Mouse (Mus musculus): ENCODE results near the gene Dcbld2.

Gene Dcbld2

DNA sequence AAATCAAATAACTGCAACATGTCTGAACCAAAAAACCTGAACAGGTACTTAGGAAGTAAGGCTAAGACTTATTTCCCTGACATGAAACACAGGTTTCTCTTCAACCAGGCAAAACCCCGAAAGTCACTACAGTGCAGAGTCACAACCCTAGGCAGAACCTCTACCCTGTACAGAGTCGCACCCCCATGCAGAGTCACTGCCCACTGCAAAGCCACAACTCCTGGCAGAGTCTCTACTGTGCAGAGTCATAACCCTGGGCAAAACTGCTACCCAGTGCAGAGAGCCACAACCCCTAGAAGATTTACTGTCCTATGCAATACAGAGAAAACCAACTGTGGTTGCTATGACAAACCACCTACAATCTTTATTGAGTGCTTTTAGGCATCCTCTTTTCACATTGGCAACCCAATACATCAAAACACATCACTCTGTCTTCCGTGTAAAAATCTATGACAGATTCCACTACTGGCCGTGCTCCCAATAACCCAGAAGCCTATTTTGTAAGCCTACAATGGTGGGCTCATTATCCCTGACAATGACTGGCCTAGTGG, 71.7 kb downstream of the Dcbld2 start:
- in situ Hi-C loops (cut with MboI; ENCODE audit: unreplicated experiment in 2 of 2), result loop anchor here (10.0 to 25.0 kb wide), 3 partner anchors 982 to 1243 kb away; partner anchors contain the start of genes Riox2 (in 1 of the 2) and Tbc1d23 (in 1 of the 2)

GRCm38 (mm10) chr16:58481219-58481905, 73.1 kb downstream of the Dcbld2 start:
- in situ Hi-C loops (cut with MboI; ENCODE audit: unreplicated experiment in 2 of 2), result loop anchor here (25.0 kb wide), 2 partner anchors 981 to 1244 kb away; partner anchors contain the start of genes Riox2 (in 1 of the 2) and Tbc1d23 (in 1 of the 2)

GRCm38 (mm10) chr16:58481906-58482270, 73.6 kb downstream of the Dcbld2 start:
- in situ Hi-C loops (cut with MboI; ENCODE audit: unreplicated experiment in 2 of 2), result loop anchor here (25.0 kb wide), 2 partner anchors 980 to 1245 kb away; partner anchors contain the start of genes Riox2 (in 1 of the 2) and Tbc1d23 (in 1 of the 2)

GRCm38 (mm10) chr16:58482296-58482695, 74.1 kb downstream of the Dcbld2 start:
- in situ Hi-C loops (cut with MboI; ENCODE audit: unreplicated experiment in 2 of 2), result loop anchor here (25.0 kb wide), 2 partner anchors 980 to 1245 kb away; partner anchors contain the start of genes Riox2 (in 1 of the 2) and Tbc1d23 (in 1 of the 2)

GRCm38 (mm10) chr16:58487861-58488260, 79.6 kb downstream of the Dcbld2 start:
- in situ Hi-C loops (cut with MboI; ENCODE audit: unreplicated experiment in 2 of 2), result loop anchor here (25.0 kb wide), 2 partner anchors 974 to 1251 kb away; partner anchors contain the start of genes Riox2 (in 1 of the 2) and Tbc1d23 (in 1 of the 2)

DNA sequence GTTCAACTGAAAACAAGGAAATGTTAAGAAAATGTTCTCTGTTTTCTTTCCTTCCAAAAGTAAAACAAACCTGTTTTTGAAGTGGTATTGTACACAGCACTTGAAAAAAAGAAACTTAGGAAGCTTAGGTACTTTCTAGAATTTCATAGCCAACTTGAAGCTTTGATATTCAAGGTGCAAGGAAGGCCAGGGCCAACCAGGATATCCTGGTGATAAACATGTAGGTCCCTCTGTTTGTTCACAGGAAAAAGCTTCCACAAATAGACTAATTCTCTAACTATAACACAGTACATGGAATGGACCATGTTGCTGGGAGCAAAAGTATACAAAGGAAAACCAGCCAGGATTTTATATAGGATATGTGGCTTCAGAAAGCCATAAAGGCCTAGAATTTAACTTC, 88.5 kb downstream of the Dcbld2 start:
- in situ Hi-C loops (cut with MboI; ENCODE audit: unreplicated experiment in 2 of 2), result loop anchor here (25.0 kb wide), 2 partner anchors 966 to 1259 kb away; partner anchors contain the start of genes Riox2 (in 1 of the 2) and Tbc1d23 (in 1 of the 2)

DNA sequence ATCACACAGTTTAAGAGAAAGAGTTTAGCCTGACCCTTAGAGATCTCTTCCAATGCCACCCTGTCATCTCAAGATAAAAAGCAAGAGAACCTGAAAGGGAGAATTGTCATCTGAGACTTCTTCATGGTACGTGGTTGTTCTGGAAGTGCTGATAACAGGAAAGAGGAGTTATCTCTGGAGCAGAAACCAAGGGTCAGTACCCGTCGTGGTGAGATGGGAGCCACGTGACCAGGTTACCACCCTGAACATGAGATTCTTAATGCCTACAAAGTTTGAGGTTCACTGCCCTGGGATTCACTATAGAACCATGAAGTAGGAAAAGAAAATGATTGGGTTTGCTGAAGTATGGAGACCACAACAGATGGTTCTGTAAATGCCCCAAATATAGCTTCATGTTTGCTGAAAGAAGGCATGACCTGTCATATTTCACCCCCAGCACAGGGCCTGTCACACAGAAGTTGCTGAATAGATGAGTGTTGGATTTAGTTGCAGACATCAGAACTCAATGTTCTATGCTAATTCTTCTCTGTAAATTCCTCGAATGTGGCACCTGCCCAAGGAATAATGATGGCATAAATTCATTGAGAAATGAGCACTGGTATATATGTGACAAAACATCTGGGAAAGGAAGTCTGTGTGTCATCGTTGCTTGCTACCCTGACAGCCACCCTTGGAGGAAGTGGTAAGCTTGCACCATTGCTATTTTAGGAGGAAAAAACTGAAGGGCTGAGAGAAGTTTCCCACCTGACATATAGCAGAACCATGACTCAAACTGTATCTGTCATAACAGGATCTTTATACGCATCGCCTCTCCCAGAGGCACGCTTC, 89.9 kb downstream of the Dcbld2 start:
- in situ Hi-C loops (cut with MboI; ENCODE audit: unreplicated experiment in 2 of 2), result loop anchor here (25.0 kb wide), 2 partner anchors 964 to 1261 kb away; partner anchors contain the start of genes Riox2 (in 1 of the 2) and Tbc1d23 (in 1 of the 2)

DNA sequence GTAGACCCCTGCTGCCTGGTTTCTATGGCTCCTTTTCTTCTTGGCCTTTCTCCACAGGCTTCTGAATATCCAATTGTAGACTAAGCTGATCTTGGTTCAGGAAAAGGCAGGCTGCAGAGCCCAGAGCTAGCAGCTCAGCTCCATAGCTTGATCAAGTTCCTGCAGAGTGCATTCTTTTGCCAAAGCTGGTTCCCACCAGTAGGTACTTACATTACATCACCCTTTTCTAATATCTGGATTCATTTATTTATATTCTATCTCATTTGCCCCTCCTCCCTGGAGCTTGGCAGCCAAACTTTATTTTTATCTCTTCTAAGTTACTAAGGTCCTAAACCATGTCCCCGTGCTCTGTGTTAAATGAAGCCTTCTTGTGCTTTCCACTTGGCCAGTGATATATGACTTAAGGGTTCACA, 90.9 kb downstream of the Dcbld2 start:
- in situ Hi-C loops (cut with MboI; ENCODE audit: unreplicated experiment in 2 of 2), result loop anchor here (25.0 kb wide), 2 partner anchors 963 to 1262 kb away; partner anchors contain the start of genes Riox2 (in 1 of the 2) and Tbc1d23 (in 1 of the 2)

GRCm38 (mm10) chr16:58499650-58500049, 91.4 kb downstream of the Dcbld2 start:
- in situ Hi-C loops (cut with MboI; ENCODE audit: unreplicated experiment in 2 of 2), result loop anchor here (25.0 kb wide), 3 partner anchors 762 to 1262 kb away; partner anchors contain the start of genes Riox2 (in 1 of the 2) and Tbc1d23 (in 1 of the 2)

DNA sequence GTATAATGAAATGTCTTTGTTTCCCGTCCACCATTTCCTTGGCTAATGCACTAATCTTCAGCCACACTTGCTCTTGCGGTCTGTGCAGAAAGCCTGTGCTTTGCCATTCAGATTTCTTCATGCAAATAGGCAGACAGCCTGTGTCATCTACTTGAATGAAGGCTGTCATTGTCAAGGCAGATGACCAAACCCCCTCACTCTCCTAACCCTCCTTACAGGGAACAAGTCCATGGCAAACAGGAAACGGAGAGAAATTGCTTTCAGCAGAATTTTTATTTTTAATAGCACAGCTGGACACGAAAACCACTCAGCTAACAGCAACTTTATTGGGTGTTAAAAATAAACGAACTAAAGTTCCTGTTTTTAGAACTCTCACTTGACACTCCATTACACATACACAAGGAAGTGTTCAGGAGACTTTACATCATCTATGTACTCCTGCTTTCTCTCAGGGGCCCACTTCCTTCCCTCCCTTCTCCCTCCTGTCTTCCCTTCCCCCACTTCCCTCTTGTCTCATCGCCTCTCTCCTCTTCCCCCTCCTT, 93.6 kb downstream of the Dcbld2 start:
- in situ Hi-C loops (cut with MboI; ENCODE audit: unreplicated experiment in 2 of 2), result loop anchor here in 1 of 2 experiments (25.0 kb wide), 1 partner anchor 765 kb away; no protein-coding TSS in a partner anchor

DNA sequence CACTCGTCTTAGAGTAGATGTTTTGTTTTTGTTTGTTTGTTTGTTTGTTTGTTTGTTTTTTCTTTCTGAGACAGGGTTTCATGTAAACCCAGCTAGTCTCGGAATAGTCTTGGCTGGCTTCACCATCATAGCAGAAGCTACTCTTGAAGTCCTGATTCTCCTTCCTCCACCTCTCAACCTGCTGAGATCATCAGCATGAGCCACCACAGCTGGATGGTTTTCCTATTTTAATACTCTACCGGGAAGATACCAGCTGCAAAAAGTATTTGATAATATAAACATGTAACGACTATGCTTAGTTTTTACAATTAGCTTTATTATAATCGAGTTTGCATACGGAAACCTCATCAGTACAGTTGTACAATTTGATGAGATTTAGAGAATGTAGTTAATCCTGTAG, 94.3 kb downstream of the Dcbld2 start:
- in situ Hi-C loops (cut with MboI; ENCODE audit: unreplicated experiment in 2 of 2), result loop anchor here in 1 of 2 experiments (25.0 kb wide), 1 partner anchor 765 kb away; no protein-coding TSS in a partner anchor

GRCm38 (mm10) chr16:58504945-58505344, 96.7 kb downstream of the Dcbld2 start:
- in situ Hi-C loops (cut with MboI; ENCODE audit: unreplicated experiment in 2 of 2), result loop anchor here in 1 of 2 experiments (25.0 kb wide), 1 partner anchor 768 kb away; no protein-coding TSS in a partner anchor

DNA sequence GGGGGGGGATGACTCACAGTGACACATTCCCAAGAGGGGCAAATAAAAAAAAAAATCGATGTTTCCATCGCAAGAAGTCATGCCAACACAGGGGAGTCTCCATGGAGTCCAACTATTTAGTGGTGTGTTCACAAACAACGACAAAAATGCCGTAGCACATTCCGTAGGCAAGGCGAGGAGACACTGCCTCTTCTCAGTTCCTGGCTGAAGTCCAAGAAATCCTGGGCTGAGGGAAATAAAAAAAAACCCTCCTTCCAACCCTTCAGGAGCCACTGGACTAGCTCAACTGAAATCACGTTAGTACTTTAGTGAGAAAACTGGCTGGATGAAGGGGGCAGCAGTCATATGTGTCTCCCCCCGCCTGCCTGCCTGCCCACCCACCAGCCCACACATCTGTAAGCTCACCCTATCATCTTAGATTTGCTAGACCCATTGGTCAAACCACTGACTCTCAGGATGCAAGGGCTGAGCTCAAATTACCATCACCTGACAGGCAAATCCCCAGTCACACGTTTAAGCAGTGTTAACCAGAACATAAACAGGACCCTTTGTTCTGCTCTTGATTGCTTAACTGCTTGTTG, 104.0 kb downstream of the Dcbld2 start:
- in situ Hi-C loops (cut with MboI; ENCODE audit: unreplicated experiment in 2 of 2), result loop anchor here (5.0 to 25.0 kb wide), 4 partner anchors 40 to 943 kb away; no protein-coding TSS in a partner anchor

DNA sequence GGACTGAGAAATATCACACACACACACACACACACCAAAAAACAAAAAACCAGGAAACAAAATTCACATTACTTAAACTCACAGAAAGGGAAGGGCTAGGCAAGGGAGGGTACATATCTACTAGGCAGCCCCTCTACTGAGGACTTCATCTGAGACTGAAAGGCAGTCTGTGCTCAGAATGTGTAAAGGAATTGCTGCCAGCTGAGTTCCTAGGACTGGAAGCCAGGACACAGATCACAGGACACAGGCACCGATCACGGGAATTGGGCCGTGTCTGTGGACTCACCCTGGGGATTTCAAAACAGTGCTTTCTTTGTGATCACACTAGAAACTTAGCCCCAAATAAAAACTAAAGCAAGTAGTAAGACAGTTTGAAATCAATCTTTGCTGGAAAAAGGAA, 104.6 kb downstream of the Dcbld2 start:
- in situ Hi-C loops (cut with MboI; ENCODE audit: unreplicated experiment in 2 of 2), result loop anchor here (5.0 to 25.0 kb wide), 4 partner anchors 41 to 942 kb away; no protein-coding TSS in a partner anchor

GRCm38 (mm10) chr16:58513755-58514154, 105.5 kb downstream of the Dcbld2 start:
- in situ Hi-C loops (cut with MboI; ENCODE audit: unreplicated experiment in 2 of 2), result loop anchor here (5.0 to 25.0 kb wide), 4 partner anchors 41 to 941 kb away; no protein-coding TSS in a partner anchor

GRCm38 (mm10) chr16:58514565-58514964, 106.3 kb downstream of the Dcbld2 start:
- in situ Hi-C loops (cut with MboI; ENCODE audit: unreplicated experiment in 2 of 2), result loop anchor here (5.0 to 25.0 kb wide), 4 partner anchors 42 to 940 kb away; no protein-coding TSS in a partner anchor

DNA sequence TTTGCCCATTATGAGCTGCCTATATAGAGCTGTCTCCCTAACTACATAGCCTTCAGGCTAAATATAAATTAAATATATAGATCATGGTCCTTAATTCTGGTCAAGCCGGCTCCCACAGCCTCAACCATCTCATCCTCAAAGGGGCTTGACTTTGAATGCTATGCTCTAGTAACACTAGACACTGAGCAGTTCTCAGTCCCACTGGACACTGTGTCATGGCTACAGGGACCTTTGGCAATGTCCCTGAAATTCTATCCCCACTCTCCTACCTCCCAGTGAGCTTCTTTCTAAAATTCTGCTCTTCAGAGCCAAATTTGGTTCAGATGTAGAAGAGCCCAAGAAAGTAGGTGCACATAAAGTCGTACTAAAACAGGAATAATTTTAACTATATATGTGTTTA, 107.9 kb downstream of the Dcbld2 start:
- in situ Hi-C loops (cut with MboI; ENCODE audit: unreplicated experiment in 2 of 2), result loop anchor here in 1 of 2 experiments (10.0 to 25.0 kb wide), 2 partner anchors 779 to 939 kb away; no protein-coding TSS in a partner anchor

DNA sequence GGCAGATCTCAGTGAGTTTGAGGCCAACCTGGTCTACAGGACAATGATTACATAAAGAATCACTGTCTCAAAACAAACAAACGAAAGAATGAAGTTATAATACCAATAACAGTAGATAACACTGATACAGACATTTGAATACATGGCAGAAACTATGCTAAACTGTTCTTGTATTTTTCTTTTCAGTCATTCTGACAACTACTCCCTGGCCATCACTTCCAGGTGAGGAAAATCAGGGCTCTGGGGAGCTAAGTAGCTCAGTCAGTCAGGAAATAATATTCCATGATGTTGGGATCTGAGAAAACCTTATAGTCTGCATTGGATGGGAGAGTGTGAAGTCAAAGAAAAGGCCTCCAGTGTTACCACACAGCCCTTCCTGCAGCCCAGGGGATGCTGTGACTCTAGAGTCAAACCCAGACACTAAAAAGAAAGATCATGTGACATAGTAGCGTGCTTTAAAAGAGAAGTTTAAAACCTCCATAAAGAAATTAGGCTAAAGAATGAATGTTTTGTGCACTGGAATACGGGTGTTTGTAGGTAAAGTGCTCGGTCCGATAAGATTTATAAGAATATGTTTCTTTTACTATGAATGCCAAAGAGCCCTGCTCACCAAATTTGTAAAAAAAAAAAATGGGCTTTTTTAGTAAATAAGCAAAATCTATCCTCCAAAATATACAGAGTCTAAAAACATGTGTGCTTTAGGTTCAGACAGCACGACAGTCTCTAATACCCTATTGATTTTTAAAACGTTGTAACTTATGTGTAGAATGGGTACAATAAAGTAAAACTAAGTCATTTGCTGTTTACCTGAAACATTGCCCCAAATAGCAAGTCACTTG, 108.9 kb downstream of the Dcbld2 start:
- in situ Hi-C loops (cut with MboI; ENCODE audit: unreplicated experiment in 2 of 2), result loop anchor here in 1 of 2 experiments (10.0 to 25.0 kb wide), 2 partner anchors 780 to 938 kb away; no protein-coding TSS in a partner anchor

All from v-Abl transformed pro-B cells (cell line).